Mouse (Mus musculus) megakaryocyte, embryonic 14.5 days (primary cell): ENCODE data around the gene Epas1.

Experiments
- FLI1 ChIP-seq: IDR thresholded peaks from 2 replicates; pipeline ENCODE4 v1.6.1; 2012; ENCODE audit warnings: low read length, inconsistent platforms, mixed read lengths
- GATA1 ChIP-seq: IDR thresholded peaks from 3 replicates; pipeline ENCODE4 v1.6.1; 2012; ENCODE audit warnings: mixed read lengths, low read length, inconsistent platforms, borderline replicate concordance

DNA sequence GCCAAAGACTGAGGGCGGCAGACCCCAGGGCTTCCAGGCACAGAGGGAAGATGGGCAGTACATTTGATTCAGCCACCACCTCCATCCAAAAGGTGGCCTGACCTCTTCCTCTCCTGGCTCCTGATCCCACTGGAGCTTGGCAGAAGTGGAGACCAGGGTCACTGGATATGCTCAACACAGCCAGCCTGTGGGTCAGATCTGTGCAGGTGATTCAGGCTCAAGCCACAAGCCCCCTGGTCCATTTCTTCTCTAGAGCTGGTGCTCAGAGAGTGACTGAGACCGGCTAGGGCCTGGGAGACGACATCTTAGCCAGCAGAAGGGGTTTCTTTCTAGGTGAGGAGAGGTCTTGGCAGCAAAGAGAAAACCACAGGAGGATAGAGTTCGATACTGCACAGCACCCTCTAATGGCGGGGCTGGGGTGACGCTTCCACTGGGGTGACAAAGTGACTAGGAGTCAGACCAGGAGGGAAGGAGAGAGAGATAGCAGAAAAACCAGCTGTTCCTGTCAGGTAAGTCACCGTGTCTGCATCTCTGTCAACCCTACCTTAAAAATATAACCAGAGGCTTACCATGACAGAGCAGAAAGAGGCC, 10.1 kb upstream of the Epas1 start:
- no peak for TF ChIP-seq GATA1
- no peak for TF ChIP-seq FLI1
